Mouse (Mus musculus) stomach, embryonic 15.5 days (tissue): ENCODE results near the gene Olfr620. TPM values are rescaled to one million over a fixed set of nuclear protein-coding genes. Genes with fewer than 3 reads are reported as not detected.

Experiments
- ATAC-seq: fragments of 200-750 bp; cut with Nextera tagmentation; 2 replicates; pipeline ENCODE4 v1.8.0; 2017; ENCODE audit warnings: low read depth, moderate number of reproducible peaks, moderate TSS enrichment; ENCODE audit not compliant: insufficient read depth, low FRiP score
- H3K27ac ChIP-seq: fragments of 300-500 bp; sonication (generic); 2 replicates; pipeline ENCODE4 v1.5.1; 2015; ENCODE audit warnings: mild to moderate bottlenecking, inconsistent platforms
- H3K27me3 ChIP-seq: fragments of 300-500 bp; sonication (generic); replicated peaks from 2 replicates; pipeline ENCODE4 v1.6.1; 2015; ENCODE audit warnings: inconsistent platforms
- H3K36me3 ChIP-seq: fragments of 300-500 bp; sonication (generic); 2 replicates; pipeline ENCODE4 v1.6.1; 2015; ENCODE audit warnings: inconsistent platforms
- H3K4me1 ChIP-seq: fragments of 300-500 bp; sonication (generic); 2 replicates; pipeline ENCODE4 v1.6.1; 2015; ENCODE audit warnings: inconsistent platforms
- H3K4me2 ChIP-seq: fragments of 300-500 bp; sonication (generic); 2 replicates; pipeline ENCODE4 v1.6.1; 2015; ENCODE audit warnings: mild to moderate bottlenecking, inconsistent platforms
- H3K4me3 ChIP-seq: fragments of 300-500 bp; sonication (generic); replicated peaks from 2 replicates; pipeline ENCODE4 v1.5.1; 2015; ENCODE audit warnings: inconsistent platforms
- H3K9ac ChIP-seq: fragments of 300-500 bp; sonication (generic); 2 replicates; pipeline ENCODE4 v1.6.1; 2015; ENCODE audit warnings: inconsistent platforms
- H3K9me3 ChIP-seq: fragments of 300-500 bp; sonication (generic); 2 replicates; pipeline ENCODE4 v1.6.1; 2016; ENCODE audit warnings: inconsistent platforms
- WGBS: fragments of 180-500 bp; shearing (Covaris S2); methylation state at CpG from one replicate; pipeline ENCODE4 v1.1.7; 2015; 5-methylcytosine and 5-hydroxymethylcytosine counted together
- microRNA-seq: library from miRNA; unstranded; fragments of <30 nt; microRNA quantifications from one replicate; pipeline ENCODE4, GENCODE M21; 2016
- polyA plus RNA-seq: library from polyadenylated mRNA; unstranded; fragments of >200 nt; fragmentation: Nextera tagmentation; extraction: Ambion mirVana; gene quantifications from 2 replicates; pipeline ENCODE4 v1.2.1, GENCODE M21; 2015

Gene Olfr620
- not detected in 2 replicates for polyA plus RNA-seq

GRCm38 (mm10) chr7:103612434-103612833 is at the start of gene Olfr620:
Gene Olfr620, minus strand, starts transcription at chr7:103612534.
- 67% methylated on average over 2 of the region's 2 CpGs for WGBS
- no peak for ATAC-seq
- H3K27me3 ChIP-seq = no peaks in the 10 kb centered on the region

GRCm38 (mm10) chr7:103644070-103644469 is 31.7 kb upstream of the Olfr620 start:
- Histone ChIP-seq H3K4me1 (no peaks in the 10 kb centered on the region), H3K4me3 (no peak overlapping the region), H3K27ac (no peak overlapping the region), H3K36me3 (no peaks in the 10 kb centered on the region), H3K4me2 (no peak overlapping the region), H3K27me3 (no peaks in the 10 kb centered on the region), H3K9ac (no peak overlapping the region), H3K9me3 (no peaks in the 10 kb centered on the region)
- ATAC-seq = no peak
- 79% methylated on average over 4 of the region's 4 CpGs for WGBS

More at GRCm38 (mm10) chr7:103612434-103612833, at the start of gene Olfr620:
- H3K27ac ChIP-seq = no peak within 1 kb of the TSS
- no peaks in the 10 kb centered on the region for H3K36me3 ChIP-seq
- H3K9ac ChIP-seq = no peak within 1 kb of the TSS
- H3K4me2 ChIP-seq = no peak within 1 kb of the TSS
- H3K4me1 ChIP-seq = no peaks in the 10 kb centered on the region
- no peak within 1 kb of the TSS for H3K4me3 ChIP-seq
- no peaks in the 10 kb centered on the region for H3K9me3 ChIP-seq

- Histone ChIP-seq H3K4me2 (no peak within 1 kb of the TSS), H3K36me3 (no peaks in the 10 kb centered on the region), H3K9ac (no peak within 1 kb of the TSS), H3K27ac (no peak within 1 kb of the TSS), H3K9me3 (no peaks in the 10 kb centered on the region), H3K27me3 (no peaks in the 10 kb centered on the region), H3K4me3 (no peak within 1 kb of the TSS), H3K4me1 (no peaks in the 10 kb centered on the region)
- no peak for ATAC-seq
- WGBS = 78% methylated on average over 1 of the region's 1 CpGs
These were observed 30.3 kb upstream of the Olfr620 start, which contains the start of gene Olfr622 for GRCm38 (mm10) chr7:103642602-103643001. Gene Olfr622, minus strand, starts transcription at chr7:103642702.

GRCm38 (mm10) chr7:103636795-103637194 is 24.5 kb upstream of the Olfr620 start:
- H3K27me3 ChIP-seq = no peaks in the 10 kb centered on the region
- H3K9me3 ChIP-seq = no peaks in the 10 kb centered on the region
- no peaks in the 10 kb centered on the region for H3K4me1 ChIP-seq
- no peak overlapping the region for H3K4me2 ChIP-seq
- H3K36me3 ChIP-seq = no peaks in the 10 kb centered on the region
- no peak for ATAC-seq
- no peak overlapping the region for H3K4me3 ChIP-seq
- no peak overlapping the region for H3K9ac ChIP-seq
- H3K27ac ChIP-seq = no peak overlapping the region

- no peak overlapping the region for H3K4me3 ChIP-seq
- H3K9me3 ChIP-seq = no peaks in the 10 kb centered on the region
- H3K4me1 ChIP-seq = no peaks in the 10 kb centered on the region
- H3K27ac ChIP-seq = no peak overlapping the region
- no peak overlapping the region for H3K4me2 ChIP-seq
- no peak overlapping the region for H3K9ac ChIP-seq
- ATAC-seq = no peak
- 74% methylated on average over 2 of the region's 2 CpGs for WGBS
- no peaks in the 10 kb centered on the region for H3K27me3 ChIP-seq
- no peaks in the 10 kb centered on the region for H3K36me3 ChIP-seq
These were observed 4.9 kb downstream of the Olfr620 start for GRCm38 (mm10) chr7:103607425-103607824.

GRCm38 (mm10) chr7:103600275-103600674 is 12.1 kb downstream of the Olfr620 start, which contains the start of gene Olfr619:
Gene Olfr619, plus strand, starts transcription at chr7:103600575.
- H3K27me3 ChIP-seq = no peaks in the 10 kb centered on the region
- H3K36me3 ChIP-seq = no peaks in the 10 kb centered on the region
- H3K4me2 ChIP-seq = no peak within 1 kb of the TSS
- no peaks in the 10 kb centered on the region for H3K9me3 ChIP-seq
- H3K9ac ChIP-seq = no peak within 1 kb of the TSS
- no peaks in the 10 kb centered on the region for H3K4me1 ChIP-seq
- H3K27ac ChIP-seq = no peak within 1 kb of the TSS
- ATAC-seq = no peak
- no peak within 1 kb of the TSS for H3K4me3 ChIP-seq

GRCm38 (mm10) chr7:103589803-103590202 is 22.5 kb downstream of the Olfr620 start, which contains the start of gene Olfr618:
Gene Olfr618, plus strand, starts transcription at chr7:103590103.
- H3K27me3 ChIP-seq = no peaks in the 10 kb centered on the region
- WGBS = 59% methylated on average over 2 of the region's 2 CpGs
- no peaks in the 10 kb centered on the region for H3K9me3 ChIP-seq
- H3K4me3 ChIP-seq = no peak within 1 kb of the TSS
- no peak within 1 kb of the TSS for H3K4me2 ChIP-seq
- no peaks in the 10 kb centered on the region for H3K4me1 ChIP-seq
- no peak within 1 kb of the TSS for H3K27ac ChIP-seq
- H3K36me3 ChIP-seq = no peaks in the 10 kb centered on the region
- H3K9ac ChIP-seq = no peak within 1 kb of the TSS
- no peak for ATAC-seq

GRCm38 (mm10) chr7:103572761-103573160 is 39.6 kb downstream of the Olfr620 start, which contains the start of gene Olfr617:
Gene Olfr617, plus strand, starts transcription at chr7:103573061.
- H3K9ac ChIP-seq = no peak within 1 kb of the TSS
- no peak within 1 kb of the TSS for H3K4me3 ChIP-seq
- WGBS = 82% methylated on average over 1 of the region's 1 CpGs
- no peak for ATAC-seq
- no peaks in the 10 kb centered on the region for H3K36me3 ChIP-seq
- H3K27me3 ChIP-seq = no peaks in the 10 kb centered on the region
- no peaks in the 10 kb centered on the region for H3K9me3 ChIP-seq
- H3K27ac ChIP-seq = no peak within 1 kb of the TSS
- H3K4me2 ChIP-seq = no peak within 1 kb of the TSS
- H3K4me1 ChIP-seq = no peaks in the 10 kb centered on the region

- H3K27ac ChIP-seq = no peak within 1 kb of the TSS
- ATAC-seq = no peak
- 87% methylated on average over 3 of the region's 3 CpGs for WGBS
- no peaks in the 10 kb centered on the region for H3K36me3 ChIP-seq
- H3K4me1 ChIP-seq = no peaks in the 10 kb centered on the region
- H3K27me3 ChIP-seq = no peaks in the 10 kb centered on the region
- no peak within 1 kb of the TSS for H3K4me3 ChIP-seq
- H3K4me2 ChIP-seq = no peak within 1 kb of the TSS
- H3K9me3 ChIP-seq = no peaks in the 10 kb centered on the region
- H3K9ac ChIP-seq = no peak within 1 kb of the TSS
These were observed 43.3 kb downstream of the Olfr620 start, which contains the start of gene Olfr616 for GRCm38 (mm10) chr7:103569043-103569442. Gene Olfr616, minus strand, starts transcription at chr7:103569143.

GRCm38 (mm10) chr7:103555779-103556178 is 56.6 kb downstream of the Olfr620 start, which contains the start of gene Olfr615:
Gene Olfr615, plus strand, starts transcription at chr7:103556079.
- no peak for ATAC-seq
- Histone ChIP-seq H3K9me3 (no peaks in the 10 kb centered on the region), H3K36me3 (no peaks in the 10 kb centered on the region), H3K4me1 (no peaks in the 10 kb centered on the region), H3K4me2 (no peak within 1 kb of the TSS), H3K9ac (no peak within 1 kb of the TSS), H3K27me3 (no peaks in the 10 kb centered on the region), H3K27ac (no peak within 1 kb of the TSS), H3K4me3 (no peak within 1 kb of the TSS)
- 77% methylated on average over 2 of the region's 2 CpGs for WGBS

Small RNAs within 50 kb of the gene (microRNA-seq; reads per million reads assigned to microRNA genes)
- gene Gm26506 = not detected

Other genes with a start within 250 kb of the Olfr620 start
- not detected in 2 replicates for gene Olfr601, start 249.9 kb downstream of the Olfr620 start, polyA plus RNA-seq
- gene Olfr603, start 226.4 kb downstream of the Olfr620 start, polyA plus RNA-seq = not detected in 2 replicates
- not detected in 2 replicates for gene Usp17lc, start 197.5 kb downstream of the Olfr620 start, polyA plus RNA-seq
- gene Olfr605, start 167.1 kb downstream of the Olfr620 start, polyA plus RNA-seq = not detected in 2 replicates
- not detected in 2 replicates for gene Olfr606, start 163.5 kb downstream of the Olfr620 start, polyA plus RNA-seq
- not detected in 2 replicates for gene Olfr607, start 148.4 kb downstream of the Olfr620 start, polyA plus RNA-seq
- not detected in 2 replicates for gene Olfr608, start 142.7 kb downstream of the Olfr620 start, polyA plus RNA-seq
- not detected in 2 replicates for gene Olfr609, start 114.5 kb downstream of the Olfr620 start, polyA plus RNA-seq
- gene Olfr610, start 100.4 kb downstream of the Olfr620 start, polyA plus RNA-seq = not detected in 2 replicates
- not detected in 2 replicates for gene Olfr611, start 91.7 kb downstream of the Olfr620 start, polyA plus RNA-seq
- gene Olfr612, start 69.8 kb downstream of the Olfr620 start, polyA plus RNA-seq = not detected in 2 replicates
- gene Olfr613, start 64.5 kb downstream of the Olfr620 start, polyA plus RNA-seq = not detected in 2 replicates
- not detected in 2 replicates for gene Olfr615, start 56.5 kb downstream of the Olfr620 start, polyA plus RNA-seq
- not detected in 2 replicates for gene Olfr616, start 43.4 kb downstream of the Olfr620 start, polyA plus RNA-seq
- gene Olfr617, start 39.5 kb downstream of the Olfr620 start, polyA plus RNA-seq = not detected in 2 replicates
- not detected in 2 replicates for gene Olfr618, start 22.4 kb downstream of the Olfr620 start, polyA plus RNA-seq
- not detected in 2 replicates for gene Olfr619, start 12.0 kb downstream of the Olfr620 start, polyA plus RNA-seq
- gene Olfr622, start 30.2 kb upstream of the Olfr620 start, polyA plus RNA-seq = not detected in 2 replicates
- gene Olfr623, start 51.2 kb upstream of the Olfr620 start, polyA plus RNA-seq = not detected in 2 replicates
- gene Olfr624, start 58.7 kb upstream of the Olfr620 start, polyA plus RNA-seq = 0.03 and 0.04 TPM in 2 replicates
- gene Olfr625-ps1, start 70.2 kb upstream of the Olfr620 start, polyA plus RNA-seq = not detected in 2 replicates
- not detected in 2 replicates for gene Olfr243, start 102.1 kb upstream of the Olfr620 start, polyA plus RNA-seq
- not detected in 2 replicates for gene Olfr628, start 117.8 kb upstream of the Olfr620 start, polyA plus RNA-seq
- not detected in 2 replicates for gene Olfr629, start 132.4 kb upstream of the Olfr620 start, polyA plus RNA-seq
- not detected in 2 replicates for gene Olfr630, start 144.8 kb upstream of the Olfr620 start, polyA plus RNA-seq
- gene Olfr69, start 159.1 kb upstream of the Olfr620 start, polyA plus RNA-seq = not detected in 2 replicates
- not detected in 2 replicates for gene Olfr68, start 167.2 kb upstream of the Olfr620 start, polyA plus RNA-seq
- gene Olfr67, start 179.3 kb upstream of the Olfr620 start, polyA plus RNA-seq = not detected in 2 replicates
- gene Hbb-bt, start 201.5 kb upstream of the Olfr620 start, polyA plus RNA-seq = 3,099 and 5,430 TPM in 2 replicates
- gene Hbb-bs, start 215.6 kb upstream of the Olfr620 start, polyA plus RNA-seq = 8,336 and 14,080 TPM in 2 replicates
- not detected in 2 replicates for gene Hbb-bh2, start 228.0 kb upstream of the Olfr620 start, polyA plus RNA-seq
- gene Hbb-bh1, start 230.6 kb upstream of the Olfr620 start, polyA plus RNA-seq = 4.5 and 5.1 TPM in 2 replicates
- gene Hbb-y, start 240.7 kb upstream of the Olfr620 start, polyA plus RNA-seq = 247 and 357 TPM in 2 replicates